Mouse (Mus musculus) kidney, embryonic 14.5 days (tissue): Measurements from ENCODE around the gene Tmem233. TPM values are rescaled to one million over a fixed set of nuclear protein-coding genes. Genes with fewer than 3 reads are reported as not detected.

Source experiments
- ATAC-seq: fragments of 200-750 bp; cut with Nextera tagmentation; 2 replicates; pipeline ENCODE4 v1.8.0; 2017; ENCODE audit warnings: moderate number of reproducible peaks, mild to moderate bottlenecking, moderate TSS enrichment, moderate library complexity; ENCODE audit not compliant: low FRiP score, low TSS enrichment
- H3K27ac ChIP-seq: fragments of 300-500 bp; sonication (generic); 2 replicates; pipeline ENCODE4 v1.5.1; 2014; ENCODE audit warnings: low read depth, mild to moderate bottlenecking, low read length, moderate library complexity, mixed read lengths
- H3K27me3 ChIP-seq: fragments of 300-500 bp; sonication (generic); 2 replicates; pipeline ENCODE4 v1.6.1; 2014; ENCODE audit warnings: mild to moderate bottlenecking, low read length; ENCODE audit not compliant: control insufficient read depth, insufficient read depth
- H3K36me3 ChIP-seq: fragments of 300-500 bp; sonication (generic); 2 replicates; pipeline ENCODE4 v1.6.1; 2014; ENCODE audit warnings: low read length, mixed read lengths; ENCODE audit not compliant: control insufficient read depth, insufficient read depth
- H3K4me1 ChIP-seq: fragments of 300-500 bp; sonication (generic); 2 replicates; pipeline ENCODE4 v1.6.1; 2014; ENCODE audit warnings: low read length, mixed read lengths; ENCODE audit not compliant: control insufficient read depth, insufficient read depth
- H3K4me2 ChIP-seq: fragments of 300-500 bp; sonication (generic); replicated peaks from 2 replicates; pipeline ENCODE4 v1.6.1; 2014; ENCODE audit warnings: low read depth, mild to moderate bottlenecking, low read length
- H3K4me3 ChIP-seq: fragments of 300-500 bp; sonication (generic); 2 replicates; pipeline ENCODE4 v1.5.1; 2014; ENCODE audit warnings: mild to moderate bottlenecking, low read length
- H3K9ac ChIP-seq: fragments of 300-500 bp; sonication (generic); 2 replicates; pipeline ENCODE4 v1.6.1; 2014; ENCODE audit warnings: low read depth, mild to moderate bottlenecking, low read length, moderate library complexity
- H3K9me3 ChIP-seq: fragments of 300-500 bp; sonication (generic); 2 replicates; pipeline ENCODE4 v1.6.1; 2016; ENCODE audit warnings: low read length; ENCODE audit not compliant: control insufficient read depth
- WGBS: fragments of 180-500 bp; shearing (Covaris S2); extraction: QIAGEN DNeasy Blood & Tissue Kit; methylation state at CpG from one replicate; pipeline ENCODE4 v1.1.7; 2014; 5-methylcytosine and 5-hydroxymethylcytosine counted together
- polyA plus RNA-seq: library from polyadenylated mRNA; unstranded; fragments of >200 nt; fragmentation: Nextera tagmentation; extraction: Ambion mirVana; gene quantifications from 2 replicates; pipeline ENCODE4 v1.2.1, GENCODE M21; 2014

Gene Tmem233
- polyA plus RNA-seq, 1 experiment from 2014 or later, result not detected

DNA sequence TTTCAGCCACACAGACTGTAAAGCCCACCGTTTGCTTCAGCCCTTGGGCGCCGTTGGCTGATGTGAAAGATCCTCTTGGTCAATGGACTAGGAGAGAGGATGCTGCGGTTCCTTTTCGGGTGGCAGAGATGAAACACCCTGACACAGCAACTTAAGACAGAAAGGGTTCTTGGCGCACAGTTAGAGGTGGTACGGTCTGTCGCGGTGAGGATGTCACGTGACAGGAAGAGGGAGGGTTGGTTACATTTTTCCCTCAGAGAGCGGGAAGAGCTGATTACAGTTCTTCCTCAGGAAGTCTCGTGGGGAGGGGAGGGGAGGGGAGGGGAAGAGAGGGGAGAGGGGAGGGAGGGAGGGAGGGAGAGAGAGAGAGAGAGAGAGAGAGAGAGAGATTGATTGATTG is 45.3 kb downstream of the Tmem233 start:
- no peak for ATAC-seq
- 59% methylated on average over 12 of the region's 12 CpGs for WGBS
- Histone ChIP-seq H3K9me3 (no peaks in the 10 kb centered on the region), H3K4me2 (no peak overlapping the region), H3K36me3 (no peaks in the 10 kb centered on the region), H3K27ac (no peak overlapping the region), H3K4me3 (no peak overlapping the region), H3K27me3 (no peaks in the 10 kb centered on the region), H3K9ac (no peak overlapping the region), H3K4me1 (no peaks in the 10 kb centered on the region)

GRCm38 (mm10) chr5:116036465-116036864 is 46.6 kb downstream of the Tmem233 start:
- H3K4me3 ChIP-seq, result no peak overlapping the region
- no peaks in the 10 kb centered on the region for H3K4me1 ChIP-seq
- no peak overlapping the region for H3K9ac ChIP-seq
- H3K27me3 ChIP-seq, result no peaks in the 10 kb centered on the region
- H3K27ac ChIP-seq, result no peak overlapping the region
- H3K4me2 ChIP-seq, result no peak overlapping the region
- no peak for ATAC-seq
- no peaks in the 10 kb centered on the region for H3K9me3 ChIP-seq
- 71% methylated on average over 16 of the region's 16 CpGs for WGBS
- no peaks in the 10 kb centered on the region for H3K36me3 ChIP-seq

GRCm38 (mm10) chr5:116031190-116031577 is 51.9 kb downstream of the Tmem233 start:
- no peak for ATAC-seq
- no peak overlapping the region for H3K4me3 ChIP-seq

DNA sequence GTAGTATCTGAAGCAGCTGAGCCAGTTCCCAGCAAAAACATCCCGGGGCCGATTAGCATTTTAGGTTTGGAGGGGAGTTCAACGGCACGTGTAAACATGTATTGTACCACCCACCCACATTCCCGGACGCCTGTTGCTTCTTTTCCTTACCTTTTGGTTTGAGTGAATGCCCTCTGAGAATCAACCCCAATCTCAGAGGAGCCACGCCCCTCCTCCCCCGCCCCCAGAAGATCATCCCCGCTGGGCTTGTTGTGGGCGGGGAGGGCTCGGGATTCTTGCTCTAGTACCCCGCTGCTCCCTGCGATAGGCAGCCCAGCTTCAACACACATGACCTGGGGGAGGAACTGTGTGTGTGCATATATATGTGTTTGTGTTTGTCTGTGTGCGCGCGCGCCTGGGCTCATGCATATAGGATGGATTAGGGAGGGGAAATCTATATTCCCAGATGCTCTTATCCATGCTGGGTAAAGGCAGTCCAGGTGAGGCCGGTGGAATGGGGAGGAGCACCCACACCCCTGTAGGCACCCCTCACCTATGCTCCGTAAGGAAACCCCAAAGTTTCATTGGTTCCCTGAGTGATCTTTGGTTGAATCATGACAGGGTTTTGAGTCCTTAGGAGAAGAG is 52.4 kb downstream of the Tmem233 start:
- Histone ChIP-seq H3K36me3 (no peaks in the 10 kb centered on the region), H3K4me3 (0 out of 2 replicates have a peak overlapping the region, but pooled peaks have one; percentile 7), H3K9me3 (no peaks in the 10 kb centered on the region), H3K27me3 (no peaks in the 10 kb centered on the region; the same call in 1 of the 2 replicates), H3K4me1 (peaks cover 4% of the 10 kb centered on the region; the same call in 1 of the 2 replicates), H3K9ac (no peak overlapping the region), H3K4me2 (peak overlapping the region; percentile 36), H3K27ac (no peak overlapping the region)
- WGBS, result 6% methylated on average over 19 of the region's 19 CpGs
- ATAC-seq, result no peak; the same call in 1 of the 2 replicates

More at GRCm38 (mm10) chr5:116031190-116031577, 51.9 kb downstream of the Tmem233 start:
- Histone ChIP-seq H3K9ac (no peak overlapping the region), H3K9me3 (no peaks in the 10 kb centered on the region), H3K27ac (no peak overlapping the region), H3K4me2 (peak overlapping the region; percentile 36; the same call in 1 of the 2 replicates), H3K36me3 (no peaks in the 10 kb centered on the region), H3K27me3 (no peaks in the 10 kb centered on the region; the same call in 1 of the 2 replicates), H3K4me1 (peaks cover 4% of the 10 kb centered on the region; the same call in 1 of the 2 replicates)
- WGBS, result 3% methylated on average over 14 of the region's 14 CpGs

- Histone ChIP-seq H3K27ac (no peak overlapping the region), H3K27me3 (no peaks in the 10 kb centered on the region; the same call in 1 of the 2 replicates), H3K4me2 (no peak overlapping the region), H3K4me1 (peaks cover 4% of the 10 kb centered on the region; the same call in 1 of the 2 replicates), H3K9ac (no peak overlapping the region), H3K36me3 (no peaks in the 10 kb centered on the region), H3K4me3 (no peak overlapping the region), H3K9me3 (no peaks in the 10 kb centered on the region)
- 69% methylated on average over 7 of the region's 7 CpGs for WGBS
- no peak for ATAC-seq
Measured at GRCm38 (mm10) chr5:116029071-116029470, 54.0 kb downstream of the Tmem233 start.

DNA sequence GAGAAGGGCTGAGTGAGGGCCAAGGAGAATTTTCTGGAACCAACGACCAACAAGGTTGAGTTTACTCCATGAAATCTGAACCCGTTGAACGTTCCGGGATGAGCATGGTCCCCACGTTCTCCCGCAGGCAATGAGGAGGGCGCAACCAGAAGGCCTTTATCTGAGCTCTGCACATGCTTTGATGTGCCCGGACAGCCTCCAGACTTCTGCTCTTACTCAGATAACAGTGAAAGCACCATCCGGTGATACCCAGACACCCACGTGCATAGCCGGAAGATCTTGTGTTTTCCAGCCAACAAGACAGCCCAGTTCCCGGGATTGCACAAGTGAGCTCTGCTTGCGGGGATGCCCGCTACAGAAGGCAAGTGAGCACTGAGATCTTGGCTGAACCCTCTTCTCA is 56.5 kb downstream of the Tmem233 start:
- no peak for ATAC-seq
- peaks cover 4% of the 10 kb centered on the region; the same call in 1 of the 2 replicates for H3K4me1 ChIP-seq
- H3K36me3 ChIP-seq, result peaks cover 5% of the 10 kb centered on the region
- no peak overlapping the region for H3K9ac ChIP-seq
- H3K4me3 ChIP-seq, result no peak overlapping the region
- H3K4me2 ChIP-seq, result no peak overlapping the region
- H3K9me3 ChIP-seq, result no peaks in the 10 kb centered on the region
- no peaks in the 10 kb centered on the region; the same call in 1 of the 2 replicates for H3K27me3 ChIP-seq
- WGBS, result 91% methylated on average over 14 of the region's 14 CpGs
- no peak overlapping the region for H3K27ac ChIP-seq

- H3K9ac ChIP-seq, result no peak overlapping the region
- no peaks in the 10 kb centered on the region for H3K9me3 ChIP-seq
- H3K4me2 ChIP-seq, result no peak overlapping the region
- H3K36me3 ChIP-seq, result peaks cover 10% of the 10 kb centered on the region
- no peaks in the 10 kb centered on the region; the same call in 1 of the 2 replicates for H3K27me3 ChIP-seq
- H3K4me1 ChIP-seq, result peaks cover 4% of the 10 kb centered on the region; the same call in 1 of the 2 replicates
- no peak overlapping the region for H3K27ac ChIP-seq
- H3K4me3 ChIP-seq, result no peak overlapping the region
- no peak for ATAC-seq
- 88% methylated on average over 5 of the region's 5 CpGs for WGBS
Measured at GRCm38 (mm10) chr5:116026107-116026506, 56.9 kb downstream of the Tmem233 start.

- peaks cover 27% of the 10 kb centered on the region for H3K36me3 ChIP-seq
- H3K27ac ChIP-seq, result peak within 1 kb of the TSS; percentile 75; the same call in 1 of the 2 replicates
- H3K4me3 ChIP-seq, result peak within 1 kb of the TSS; percentile 67
- peak; percentile 98 for ATAC-seq
- peaks cover 4% of the 10 kb centered on the region; the same call in 1 of the 2 replicates for H3K4me1 ChIP-seq
- 0% methylated on average over 39 of the region's 46 CpGs for WGBS
- peak within 1 kb of the TSS; percentile 63 for H3K4me2 ChIP-seq
- no peaks in the 10 kb centered on the region for H3K9me3 ChIP-seq
- H3K9ac ChIP-seq, result peak within 1 kb of the TSS; percentile 74
- H3K27me3 ChIP-seq, result no peaks in the 10 kb centered on the region
Measured at GRCm38 (mm10) chr5:116024327-116024739, 58.7 kb downstream of the Tmem233 start, which contains the start of gene Prkab1. Gene Prkab1, minus strand, starts transcription at chr5:116024508.

DNA sequence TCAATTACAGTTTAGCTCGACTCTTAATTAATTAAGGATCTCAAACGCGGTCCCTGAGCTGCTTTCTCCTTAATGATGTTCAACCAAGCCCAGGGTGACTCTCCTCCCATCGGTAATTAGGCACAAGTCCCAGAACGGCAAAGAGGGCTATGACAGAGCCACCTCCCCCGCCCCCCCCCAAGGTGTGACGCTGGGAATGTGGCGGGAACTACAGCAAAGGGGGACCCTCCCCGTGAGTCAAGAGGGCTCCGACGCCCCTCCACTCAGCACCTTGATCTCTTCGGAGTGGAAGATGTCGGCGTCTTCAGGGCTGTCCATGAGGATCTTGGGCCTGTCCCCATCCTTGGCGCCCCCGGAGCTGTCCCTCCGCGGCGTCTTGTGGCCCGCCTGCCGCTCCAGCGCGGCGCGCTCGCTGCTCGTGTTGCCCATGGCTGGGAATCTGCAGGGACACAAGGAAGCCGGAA is 59.2 kb downstream of the Tmem233 start:
- peak overlapping the region; percentile 67 for H3K4me3 ChIP-seq
- H3K36me3 ChIP-seq, result peaks cover 31% of the 10 kb centered on the region
- 0% methylated on average over 28 of the region's 28 CpGs for WGBS
- no peaks in the 10 kb centered on the region for H3K9me3 ChIP-seq
- H3K27ac ChIP-seq, result peak overlapping the region; percentile 75; the same call in 1 of the 2 replicates
- peak overlapping the region; percentile 63 for H3K4me2 ChIP-seq
- H3K4me1 ChIP-seq, result peaks cover 8% of the 10 kb centered on the region; the same call in 1 of the 2 replicates
- peak overlapping the region; percentile 74 for H3K9ac ChIP-seq
- H3K27me3 ChIP-seq, result no peaks in the 10 kb centered on the region
- ATAC-seq, result peak; percentile 65; the same call in 1 of the 2 replicates
